Mouse (Mus musculus) forebrain, embryonic 13.5 days (tissue): ENCODE measurements at regions not wholly inside any gene's neighbourhood (a gene's known extent, or its start where the extent isn't known, plus 50 kb on each side); places are given as distances from the start of the nearest gene placed in this dataset.
A peak's percentile ranks its signal among the peaks of the same experiment; 100 is the strongest.

ENCODE experiments used
- ATAC-seq: fragments of 200-750 bp; cut with Nextera tagmentation; 2 replicates; pipeline ENCODE4 v1.8.0; 2017
- H3K27ac ChIP-seq: fragments of 300-500 bp; sonication (generic); 2 replicates; pipeline ENCODE4 v1.5.1; 2015; ENCODE audit warnings: inconsistent platforms, mild to moderate bottlenecking, moderate library complexity
- H3K27me3 ChIP-seq: fragments of 300-500 bp; sonication (generic); 2 replicates; pipeline ENCODE4 v1.6.1; 2015; ENCODE audit warnings: mild to moderate bottlenecking, inconsistent platforms
- H3K36me3 ChIP-seq: fragments of 300-500 bp; sonication (generic); 2 replicates; pipeline ENCODE4 v1.6.1; 2015; ENCODE audit warnings: mild to moderate bottlenecking, inconsistent platforms; ENCODE audit not compliant: poor library complexity, severe bottlenecking
- H3K4me1 ChIP-seq: fragments of 300-500 bp; sonication (generic); 2 replicates; pipeline ENCODE4 v1.6.1; 2015; ENCODE audit warnings: inconsistent platforms
- H3K4me2 ChIP-seq: fragments of 300-500 bp; sonication (generic); 2 replicates; pipeline ENCODE4 v1.6.1; 2015; ENCODE audit warnings: inconsistent platforms, mild to moderate bottlenecking, moderate library complexity
- H3K4me3 ChIP-seq: fragments of 300-500 bp; sonication (generic); 2 replicates; pipeline ENCODE4 v1.5.1; 2015; ENCODE audit warnings: mild to moderate bottlenecking, inconsistent platforms
- H3K9ac ChIP-seq: fragments of 300-500 bp; sonication (generic); 2 replicates; pipeline ENCODE4 v1.6.1; 2015; ENCODE audit warnings: mild to moderate bottlenecking, inconsistent platforms
- H3K9me3 ChIP-seq: fragments of 300-500 bp; sonication (generic); replicated peaks from 2 replicates; pipeline ENCODE4 v1.6.1; 2016; ENCODE audit warnings: inconsistent platforms
- WGBS: fragments of 180-500 bp; shearing (Covaris S2); methylation state at CpG from one replicate; pipeline ENCODE4 v1.1.7; 2015; 5-methylcytosine and 5-hydroxymethylcytosine counted together

- H3K27ac ChIP-seq = no peak overlapping the region
- no peak overlapping the region for H3K4me3 ChIP-seq
- no peaks in the 10 kb centered on the region for H3K36me3 ChIP-seq
- H3K27me3 ChIP-seq = no peaks in the 10 kb centered on the region
- H3K9me3 ChIP-seq = no peaks in the 10 kb centered on the region
- peak; percentile 70 for ATAC-seq
- 56% methylated on average over 14 of the region's 14 CpGs for WGBS
- peak overlapping the region; percentile 30 for H3K4me2 ChIP-seq
- no peak overlapping the region for H3K9ac ChIP-seq
- H3K4me1 ChIP-seq = peaks cover 26% of the 10 kb centered on the region
Observed at GRCm38 (mm10) chr6:140297969-140298554, 125.8 kb upstream of the Plekha5 start.

GRCm38 (mm10) chr6:140297561-140297960, 126.3 kb upstream of the Plekha5 start:
- Histone ChIP-seq H3K4me3 (no peak overlapping the region), H3K9ac (no peak overlapping the region), H3K27me3 (no peaks in the 10 kb centered on the region), H3K9me3 (no peaks in the 10 kb centered on the region), H3K4me1 (peaks cover 26% of the 10 kb centered on the region), H3K4me2 (peak overlapping the region; percentile 30), H3K27ac (no peak overlapping the region), H3K36me3 (no peaks in the 10 kb centered on the region)
- peak; percentile 52 for ATAC-seq
- WGBS = 26% methylated on average over 6 of the region's 6 CpGs

- no peak overlapping the region for H3K27ac ChIP-seq
- no peak overlapping the region for H3K4me2 ChIP-seq
- peak; percentile 38; the same call in 1 of the 2 replicates for ATAC-seq
- H3K4me1 ChIP-seq = no peaks in the 10 kb centered on the region
- WGBS = 70% methylated on average over 12 of the region's 13 CpGs
- H3K27me3 ChIP-seq = no peaks in the 10 kb centered on the region
- no peak overlapping the region for H3K4me3 ChIP-seq
- H3K9me3 ChIP-seq = no peaks in the 10 kb centered on the region
- H3K9ac ChIP-seq = no peak overlapping the region
- H3K36me3 ChIP-seq = no peaks in the 10 kb centered on the region
Observed at GRCm38 (mm10) chr6:140290109-140290508, 133.7 kb upstream of the Plekha5 start.

GRCm38 (mm10) chr6:140288799-140289198, 135.1 kb upstream of the Plekha5 start:
- Histone ChIP-seq H3K9me3 (no peaks in the 10 kb centered on the region), H3K9ac (no peak overlapping the region), H3K27ac (no peak overlapping the region), H3K4me3 (no peak overlapping the region), H3K36me3 (no peaks in the 10 kb centered on the region), H3K4me2 (no peak overlapping the region), H3K4me1 (no peaks in the 10 kb centered on the region), H3K27me3 (no peaks in the 10 kb centered on the region)
- no peak for ATAC-seq
- WGBS = 35% methylated on average over 8 of the region's 8 CpGs

GRCm38 (mm10) chr6:140282285-140282577, 141.6 kb upstream of the Plekha5 start:
- no peak overlapping the region for H3K4me3 ChIP-seq
- WGBS = 29% methylated on average over 7 of the region's 7 CpGs
- peak overlapping the region; percentile 30 for H3K4me2 ChIP-seq
- H3K4me1 ChIP-seq = peaks cover 12% of the 10 kb centered on the region
- peak; percentile 51 for ATAC-seq
- no peak overlapping the region for H3K9ac ChIP-seq
- H3K27ac ChIP-seq = no peak overlapping the region; the same call in 1 of the 2 replicates
- H3K27me3 ChIP-seq = no peaks in the 10 kb centered on the region
- H3K9me3 ChIP-seq = no peaks in the 10 kb centered on the region
- no peaks in the 10 kb centered on the region for H3K36me3 ChIP-seq

GRCm38 (mm10) chr6:140281488-140282284, 142.2 kb upstream of the Plekha5 start:
- Histone ChIP-seq H3K4me3 (no peak overlapping the region), H3K9ac (no peak overlapping the region), H3K9me3 (no peaks in the 10 kb centered on the region), H3K4me1 (peaks cover 12% of the 10 kb centered on the region), H3K27ac (no peak overlapping the region; the same call in 1 of the 2 replicates), H3K27me3 (no peaks in the 10 kb centered on the region), H3K36me3 (no peaks in the 10 kb centered on the region), H3K4me2 (peak overlapping the region; percentile 30)
- ATAC-seq = peak; percentile 41
- 28% methylated on average over 17 of the region's 17 CpGs for WGBS

GRCm38 (mm10) chr6:140280817-140281475, 142.9 kb upstream of the Plekha5 start:
- WGBS = 60% methylated on average over 9 of the region's 9 CpGs
- H3K4me1 ChIP-seq = peaks cover 12% of the 10 kb centered on the region
- H3K4me2 ChIP-seq = no peak overlapping the region
- no peak overlapping the region for H3K27ac ChIP-seq
- no peaks in the 10 kb centered on the region for H3K36me3 ChIP-seq
- H3K9ac ChIP-seq = no peak overlapping the region
- H3K4me3 ChIP-seq = no peak overlapping the region
- no peak for ATAC-seq
- H3K27me3 ChIP-seq = no peaks in the 10 kb centered on the region
- H3K9me3 ChIP-seq = no peaks in the 10 kb centered on the region

- Histone ChIP-seq H3K4me2 (no peak overlapping the region), H3K27ac (no peak overlapping the region), H3K27me3 (no peaks in the 10 kb centered on the region), H3K4me1 (peaks cover 12% of the 10 kb centered on the region), H3K36me3 (no peaks in the 10 kb centered on the region), H3K9me3 (no peaks in the 10 kb centered on the region), H3K9ac (no peak overlapping the region), H3K4me3 (no peak overlapping the region)
- no peak for ATAC-seq
- WGBS = 76% methylated on average over 8 of the region's 8 CpGs
Observed at GRCm38 (mm10) chr6:140279736-140280370, 144.0 kb upstream of the Plekha5 start.

- Histone ChIP-seq H3K27me3 (no peaks in the 10 kb centered on the region), H3K9me3 (no peaks in the 10 kb centered on the region), H3K4me2 (no peak overlapping the region), H3K9ac (no peak overlapping the region), H3K4me1 (peaks cover 12% of the 10 kb centered on the region), H3K4me3 (no peak overlapping the region), H3K27ac (no peak overlapping the region), H3K36me3 (no peaks in the 10 kb centered on the region)
- ATAC-seq = no peak
- 72% methylated on average over 5 of the region's 5 CpGs for WGBS
Observed at GRCm38 (mm10) chr6:140278750-140279149, 145.1 kb upstream of the Plekha5 start.

GRCm38 (mm10) chr6:140270592-140270991, 153.3 kb upstream of the Plekha5 start:
- no peaks in the 10 kb centered on the region for H3K36me3 ChIP-seq
- H3K9me3 ChIP-seq = no peaks in the 10 kb centered on the region
- 75% methylated on average over 6 of the region's 6 CpGs for WGBS
- no peaks in the 10 kb centered on the region for H3K27me3 ChIP-seq
- no peak overlapping the region for H3K27ac ChIP-seq
- peaks cover 12% of the 10 kb centered on the region for H3K4me1 ChIP-seq
- H3K9ac ChIP-seq = no peak overlapping the region
- H3K4me3 ChIP-seq = no peak overlapping the region
- no peak for ATAC-seq
- no peak overlapping the region for H3K4me2 ChIP-seq

- Histone ChIP-seq H3K27me3 (no peaks in the 10 kb centered on the region), H3K4me3 (no peak overlapping the region), H3K9me3 (no peaks in the 10 kb centered on the region), H3K4me1 (peaks cover 12% of the 10 kb centered on the region), H3K4me2 (no peak overlapping the region), H3K27ac (no peak overlapping the region), H3K36me3 (no peaks in the 10 kb centered on the region), H3K9ac (no peak overlapping the region)
- peak; percentile 68; the same call in 1 of the 2 replicates for ATAC-seq
- 38% methylated on average over 11 of the region's 11 CpGs for WGBS
Observed at GRCm38 (mm10) chr6:140268315-140269070, 155.4 kb upstream of the Plekha5 start.
